Mouse (Mus musculus): Measurements from ENCODE around the gene Tbx19. TPM values are rescaled to one million over a fixed set of nuclear protein-coding genes. Genes with fewer than 3 reads are reported as not detected.

Tbx19 gene
- polyA plus RNA-seq, 1 experiment from 2014 or later: not detected

DNA sequence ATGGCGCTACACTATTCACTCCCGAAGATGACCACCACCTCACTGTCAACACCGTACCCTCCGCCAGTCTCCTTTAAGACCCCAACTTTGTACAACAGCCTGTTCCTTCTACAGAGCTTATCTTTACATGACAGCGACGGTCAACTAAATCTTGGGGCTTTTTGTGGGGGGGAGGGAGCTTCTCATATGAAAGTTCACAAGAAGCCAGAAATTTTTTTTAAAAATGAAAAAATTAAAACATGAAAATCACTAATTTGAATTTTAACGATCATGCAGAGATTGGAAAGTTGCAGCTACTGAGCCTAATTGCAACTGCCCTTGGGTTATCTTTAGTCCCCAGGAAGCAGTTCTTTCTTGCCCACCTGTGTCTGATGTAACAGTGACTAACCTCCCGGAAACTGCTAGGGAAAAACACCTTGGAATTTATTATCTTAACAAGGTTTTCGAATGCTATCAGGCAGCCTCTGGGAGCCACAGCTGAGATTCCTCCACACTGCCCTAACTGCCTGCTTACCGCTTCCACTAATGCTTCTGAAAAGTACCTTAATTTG is 32.2 kb upstream of the Tbx19 start:
- H3K9ac ChIP-seq: peak overlapping the region; percentile 77; the same call in 1 of the 2 replicates

DNA sequence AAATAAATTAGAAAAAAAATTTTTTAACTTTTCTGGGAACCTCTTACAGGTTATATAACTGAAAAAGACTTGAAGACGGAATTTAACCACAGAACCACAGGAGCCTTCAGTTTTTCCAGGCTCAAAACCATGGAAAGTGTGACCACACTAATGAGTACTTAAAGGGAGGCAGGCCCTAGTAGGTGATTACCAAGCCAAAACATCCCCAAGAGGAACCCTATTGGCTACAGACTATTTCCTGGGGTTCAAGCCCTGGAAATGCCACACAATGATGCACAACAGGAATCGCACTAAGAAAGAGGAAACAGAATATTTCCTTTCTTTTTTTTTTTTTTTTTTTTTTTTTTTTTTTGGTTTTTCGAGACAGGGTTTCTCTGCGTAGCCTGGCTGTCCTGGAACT is 31.5 kb upstream of the Tbx19 start:
- Histone ChIP-seq H3K9ac (no peak overlapping the region), H3K27ac (no peak overlapping the region), H3K27me3 (no peaks in the 10 kb centered on the region), H3K4me1 (peaks cover 27% of the 10 kb centered on the region), H3K4me2 (replicated peaks) (peak overlapping the region; percentile 82), H3K36me3 (peaks cover 4% of the 10 kb centered on the region; the same call in 1 of the 2 replicates), H3K4me3 (no peak overlapping the region), H3K9me3 (no peaks in the 10 kb centered on the region)
- 71% methylated on average over 4 of the region's 4 CpGs for WGBS
- no peak for ATAC-seq (ENCODE audit: low FRiP score, low read depth)

More for the DNA sequence above, 32.2 kb upstream of the Tbx19 start:
- Histone ChIP-seq H3K36me3 (no peaks in the 10 kb centered on the region), H3K27ac (no peak overlapping the region), H3K4me3 (peak overlapping the region; percentile 78), H3K9me3 (no peaks in the 10 kb centered on the region), H3K4me2 (replicated peaks) (peak overlapping the region; percentile 82), H3K27me3 (no peaks in the 10 kb centered on the region), H3K4me1 (peaks cover 27% of the 10 kb centered on the region)
- ATAC-seq (ENCODE audit: low FRiP score, low read depth): no peak
- WGBS: 66% methylated on average over 10 of the region's 10 CpGs

DNA sequence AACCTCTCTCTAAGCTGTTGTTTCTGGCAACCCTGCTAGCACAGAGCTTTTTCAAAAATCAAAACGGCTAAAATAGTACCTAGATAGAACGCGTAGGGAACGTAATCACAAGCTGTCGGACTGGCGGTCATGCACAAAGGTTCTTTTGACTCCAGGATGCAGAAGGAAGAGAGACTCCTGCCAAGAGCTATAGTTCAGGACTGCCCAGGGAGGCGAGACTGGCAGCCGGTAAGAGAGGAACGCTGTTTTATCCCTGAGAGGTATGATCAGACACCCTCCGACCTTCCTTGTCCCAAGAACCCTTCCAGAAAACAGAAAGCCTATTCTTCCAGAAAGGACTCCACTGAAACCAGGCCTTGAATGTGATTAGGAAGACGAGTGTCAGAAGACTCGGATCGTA is 31.0 kb upstream of the Tbx19 start:
- Histone ChIP-seq H3K4me2 (replicated peaks) (peak overlapping the region; percentile 7), H3K4me1 (peaks cover 27% of the 10 kb centered on the region), H3K4me3 (no peak overlapping the region), H3K36me3 (peaks cover 8% of the 10 kb centered on the region; the same call in 1 of the 2 replicates), H3K9me3 (no peaks in the 10 kb centered on the region), H3K27ac (peak overlapping the region; percentile 61; the same call in 1 of the 2 replicates), H3K27me3 (no peaks in the 10 kb centered on the region), H3K9ac (no peak overlapping the region)
- ATAC-seq (ENCODE audit: low FRiP score, low read depth): no peak
- WGBS: 77% methylated on average over 13 of the region's 13 CpGs

DNA sequence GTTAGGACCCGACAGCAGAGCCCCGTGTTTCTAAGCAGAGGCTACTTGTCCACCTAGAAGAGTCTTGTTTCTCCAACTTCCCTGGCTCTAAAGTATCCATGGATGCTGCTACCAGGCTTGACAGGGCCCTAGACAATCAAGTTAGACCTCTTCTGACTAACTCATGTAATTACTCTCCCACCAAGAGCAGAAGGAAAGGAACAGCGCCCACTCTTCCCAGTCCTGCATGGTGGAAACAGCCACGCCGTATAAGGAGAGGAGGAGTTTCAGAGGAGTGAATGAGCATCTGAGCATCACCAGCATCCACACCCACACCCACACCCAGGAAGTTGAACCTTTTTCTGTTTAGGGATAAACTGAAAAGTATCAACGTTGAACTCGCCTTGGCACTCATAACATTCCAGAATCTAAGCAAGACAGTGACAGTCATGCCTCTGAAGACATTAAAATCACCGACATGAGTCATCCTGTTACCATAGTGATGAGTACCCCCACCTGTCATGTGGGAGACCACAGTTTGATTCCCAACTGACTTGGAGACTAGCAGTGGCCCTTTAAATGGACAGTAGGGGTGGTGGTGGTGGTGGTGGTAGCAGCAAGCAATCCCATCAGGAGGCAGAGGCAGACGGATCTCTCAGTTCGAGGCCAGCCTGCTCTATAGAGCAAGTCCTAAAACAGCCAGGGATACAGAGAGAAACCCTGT is 30.1 kb upstream of the Tbx19 start:
- H3K9ac ChIP-seq: no peak overlapping the region
- no peak overlapping the region for H3K4me3 ChIP-seq
- H3K27ac ChIP-seq: peak overlapping the region; percentile 61; the same call in 1 of the 2 replicates
- H3K4me1 ChIP-seq: peaks cover 27% of the 10 kb centered on the region
- 90% methylated on average over 10 of the region's 10 CpGs for WGBS
- no peaks in the 10 kb centered on the region for H3K27me3 ChIP-seq
- no peak overlapping the region for H3K4me2 ChIP-seq (replicated peaks)
- no peak for ATAC-seq (ENCODE audit: low FRiP score, low read depth)
- H3K36me3 ChIP-seq: peaks cover 11% of the 10 kb centered on the region; the same call in 1 of the 2 replicates
- no peaks in the 10 kb centered on the region for H3K9me3 ChIP-seq

DNA sequence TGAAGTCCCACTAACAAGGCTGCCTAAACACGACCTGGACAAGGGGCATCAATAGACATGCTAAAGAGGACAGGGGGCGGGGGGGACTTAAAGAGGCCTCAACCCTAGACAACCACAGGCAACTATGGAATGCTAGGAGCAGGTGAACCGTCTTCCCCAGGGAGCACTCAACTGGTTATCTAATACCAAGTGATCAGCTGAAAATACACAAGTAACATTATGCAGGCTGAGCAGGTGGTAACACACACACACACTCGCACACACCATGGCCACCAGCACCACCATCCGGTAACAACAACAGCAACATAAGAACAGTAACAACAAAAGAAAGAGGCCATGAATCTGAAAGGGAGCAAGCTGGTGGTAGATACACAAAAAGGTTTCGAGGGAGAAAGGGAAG is 29.5 kb upstream of the Tbx19 start:
- no peaks in the 10 kb centered on the region for H3K9me3 ChIP-seq
- peaks cover 21% of the 10 kb centered on the region for H3K4me1 ChIP-seq
- no peak overlapping the region for H3K4me3 ChIP-seq
- 83% methylated on average over 6 of the region's 6 CpGs for whole genome bisulfite sequencing
- no peaks in the 10 kb centered on the region for H3K27me3 ChIP-seq
- no peak overlapping the region for H3K9ac ChIP-seq
- H3K36me3 ChIP-seq: peaks cover 11% of the 10 kb centered on the region; the same call in 1 of the 2 replicates
- H3K4me2 ChIP-seq (replicated peaks): no peak overlapping the region
- no peak overlapping the region for H3K27ac ChIP-seq
- no peak for ATAC-seq (ENCODE audit: low FRiP score, low read depth)

DNA sequence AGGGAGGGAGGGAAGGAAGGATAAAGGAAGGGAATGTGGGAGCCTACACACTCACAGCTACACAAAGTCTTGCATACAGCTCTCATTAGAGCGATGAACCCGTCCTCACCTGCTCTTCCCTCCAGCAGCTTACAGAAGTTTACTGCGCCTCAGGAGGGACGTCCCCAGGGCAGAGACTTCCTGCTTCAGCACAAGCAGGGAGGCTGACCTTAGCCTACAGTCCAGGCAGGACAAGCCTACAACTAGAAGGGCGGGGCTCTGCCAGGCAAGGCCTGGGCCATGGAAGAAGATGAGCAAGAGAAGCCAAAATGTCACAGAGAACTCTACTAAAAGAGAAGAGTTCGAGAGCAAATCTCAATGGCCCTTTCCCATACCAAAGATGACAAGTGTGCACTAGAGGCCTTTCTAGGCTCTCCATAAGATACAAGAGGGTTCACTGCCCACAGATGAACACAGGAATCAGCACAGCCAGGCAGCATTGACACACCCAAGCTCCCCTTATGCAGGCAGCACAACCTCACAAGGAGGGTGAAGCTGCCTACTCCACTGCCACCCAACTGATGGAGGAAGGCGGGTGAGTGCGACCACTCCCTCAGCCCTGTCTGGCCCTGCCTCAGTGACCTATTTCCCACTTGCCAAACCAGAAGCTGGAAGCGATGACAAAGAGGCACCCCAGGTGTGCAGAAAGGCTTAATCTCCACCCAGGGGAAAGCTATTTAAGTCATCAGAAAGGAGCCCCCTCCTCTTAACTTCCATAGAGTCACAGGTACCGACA is 28.4 kb upstream of the Tbx19 start:
- no peak for ATAC-seq (ENCODE audit: low FRiP score, low read depth)
- peaks cover 20% of the 10 kb centered on the region for H3K36me3 ChIP-seq
- H3K4me2 ChIP-seq (replicated peaks): no peak overlapping the region
- H3K4me3 ChIP-seq: no peak overlapping the region
- no peak overlapping the region for H3K9ac ChIP-seq
- no peak overlapping the region for H3K27ac ChIP-seq
- H3K4me1 ChIP-seq: peaks cover 15% of the 10 kb centered on the region
- H3K9me3 ChIP-seq: no peaks in the 10 kb centered on the region
- H3K27me3 ChIP-seq: no peaks in the 10 kb centered on the region
- WGBS: 72% methylated on average over 10 of the region's 10 CpGs

DNA sequence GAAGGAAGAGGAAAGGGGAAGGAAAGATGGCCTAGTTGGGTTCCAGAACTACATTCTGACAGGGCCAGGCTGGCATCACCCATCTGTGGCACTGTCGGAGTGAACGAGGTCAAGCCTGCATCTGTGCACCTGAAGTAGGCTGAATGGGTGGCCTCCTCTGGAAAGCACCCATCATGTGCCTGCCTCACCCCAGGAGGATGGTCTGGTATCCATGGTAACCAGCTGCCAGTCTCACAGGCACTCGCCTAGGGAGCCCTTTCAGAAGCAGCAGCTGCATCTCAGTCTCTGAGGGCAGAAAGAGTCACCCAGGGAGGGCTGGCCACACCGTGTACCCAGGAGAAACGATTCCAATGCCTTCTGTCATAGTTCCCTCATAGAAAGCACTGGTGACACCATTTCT is 26.8 kb upstream of the Tbx19 start:
- Histone ChIP-seq H3K9ac (no peak overlapping the region), H3K9me3 (no peaks in the 10 kb centered on the region), H3K4me3 (no peak overlapping the region), H3K27me3 (no peaks in the 10 kb centered on the region), H3K36me3 (peaks cover 32% of the 10 kb centered on the region), H3K4me2 (replicated peaks) (no peak overlapping the region), H3K4me1 (0 out of 2 replicates have a peak, but pooled peaks cover 4% of the 10 kb centered on the region), H3K27ac (no peak overlapping the region)
- WGBS: 60% methylated on average over 5 of the region's 5 CpGs
- ATAC-seq (ENCODE audit: low FRiP score, low read depth): no peak

DNA sequence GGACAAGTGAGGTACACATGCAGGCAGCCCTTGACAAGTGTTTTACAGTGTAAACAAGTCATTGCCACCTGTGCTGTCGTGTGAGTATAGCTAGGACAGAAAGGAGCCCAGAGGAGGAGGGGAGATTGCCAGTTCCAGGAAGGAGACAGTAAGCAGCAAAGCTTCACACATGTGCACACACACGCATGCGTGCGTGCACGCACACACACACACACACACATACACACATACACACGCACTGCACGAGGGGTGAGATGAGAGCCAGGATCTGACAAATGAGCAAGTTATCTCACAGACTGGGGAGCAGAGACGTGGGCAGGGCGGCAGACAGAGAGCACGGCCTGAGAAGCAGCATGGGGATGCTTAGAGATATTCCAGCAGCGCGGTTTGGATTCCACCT is 25.9 kb upstream of the Tbx19 start:
- no peak for ATAC-seq (ENCODE audit: low FRiP score, low read depth)
- 0 out of 2 replicates have a peak, but pooled peaks cover 4% of the 10 kb centered on the region for H3K4me1 ChIP-seq
- no peaks in the 10 kb centered on the region for H3K27me3 ChIP-seq
- H3K4me2 ChIP-seq (replicated peaks): no peak overlapping the region
- H3K27ac ChIP-seq: no peak overlapping the region
- no peak overlapping the region for H3K4me3 ChIP-seq
- peaks cover 39% of the 10 kb centered on the region for H3K36me3 ChIP-seq
- H3K9ac ChIP-seq: no peak overlapping the region
- H3K9me3 ChIP-seq: no peaks in the 10 kb centered on the region
- 89% methylated on average over 12 of the region's 12 CpGs for WGBS

DNA sequence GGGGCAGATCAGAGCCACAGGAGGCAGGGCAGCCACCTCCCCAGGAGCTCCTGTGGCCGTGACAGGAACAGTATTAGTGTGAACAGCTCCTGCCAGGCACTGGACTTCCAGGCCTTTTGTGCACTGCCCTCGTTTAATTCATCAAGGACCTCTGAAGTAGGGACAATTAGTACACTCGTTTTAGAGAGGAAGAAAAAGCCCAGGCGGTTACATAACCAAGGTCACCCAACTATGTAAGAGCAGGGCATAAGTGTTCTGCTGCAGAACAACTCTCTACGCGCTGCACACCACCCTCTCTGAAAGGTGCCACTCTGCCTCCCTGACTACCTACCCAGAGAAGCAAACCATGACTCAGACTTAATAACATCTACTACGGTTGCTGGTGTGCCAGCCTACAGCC is 24.5 kb upstream of the Tbx19 start:
- Histone ChIP-seq H3K9ac (no peak overlapping the region), H3K4me2 (replicated peaks) (no peak overlapping the region), H3K36me3 (peaks cover 42% of the 10 kb centered on the region), H3K4me3 (no peak overlapping the region), H3K27me3 (no peaks in the 10 kb centered on the region), H3K9me3 (no peaks in the 10 kb centered on the region), H3K27ac (no peak overlapping the region), H3K4me1 (0 out of 2 replicates have a peak, but pooled peaks cover 6% of the 10 kb centered on the region)
- no peak for ATAC-seq (ENCODE audit: low FRiP score, low read depth)
- WGBS: 68% methylated on average over 7 of the region's 7 CpGs

DNA sequence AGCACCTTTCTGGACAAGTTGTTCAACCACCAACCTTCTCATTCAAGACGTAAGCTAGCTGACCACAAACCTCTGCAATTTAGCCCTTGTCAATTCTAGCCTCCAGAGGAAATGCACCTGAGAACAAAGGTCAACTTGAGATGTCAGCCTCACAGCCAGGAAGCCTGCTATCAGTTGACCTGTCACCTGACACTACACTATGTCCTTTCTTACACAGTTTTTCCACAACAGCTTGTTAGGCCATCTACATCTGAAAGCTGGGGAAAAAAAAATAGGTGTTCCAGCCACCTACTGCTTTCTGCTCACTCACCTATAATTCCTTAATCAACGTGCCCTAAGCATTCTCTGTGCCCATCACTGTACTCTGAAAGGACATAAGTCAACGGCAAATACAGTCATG is 23.6 kb upstream of the Tbx19 start:
- H3K27ac ChIP-seq: no peak overlapping the region
- peaks cover 43% of the 10 kb centered on the region for H3K36me3 ChIP-seq
- no peak overlapping the region for H3K4me2 ChIP-seq (replicated peaks)
- no peak overlapping the region for H3K4me3 ChIP-seq
- H3K9me3 ChIP-seq: no peaks in the 10 kb centered on the region
- H3K9ac ChIP-seq: no peak overlapping the region
- WGBS: 83% methylated on average over 3 of the region's 3 CpGs
- H3K4me1 ChIP-seq: 0 out of 2 replicates have a peak, but pooled peaks cover 6% of the 10 kb centered on the region
- no peaks in the 10 kb centered on the region for H3K27me3 ChIP-seq
- ATAC-seq (ENCODE audit: low FRiP score, low read depth): no peak

DNA sequence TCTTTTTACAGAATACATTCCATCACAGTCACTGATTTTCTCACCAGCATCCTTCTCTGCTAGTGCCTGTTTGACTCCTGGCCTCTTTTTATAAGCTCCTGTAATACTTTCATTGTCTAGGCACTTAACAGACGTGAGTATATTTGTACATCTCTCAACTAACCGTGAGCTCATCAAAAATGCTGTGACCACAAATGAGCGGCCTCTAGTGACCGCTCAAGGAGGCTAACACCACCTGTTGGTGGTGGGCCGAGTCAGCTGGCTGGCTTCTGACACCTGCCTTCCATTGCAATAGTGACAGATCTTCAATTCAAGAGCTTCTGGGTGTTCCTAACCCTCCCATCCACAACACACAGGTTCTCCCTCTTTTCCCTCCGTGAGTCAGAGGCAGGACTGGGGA is 22.8 kb upstream of the Tbx19 start:
- Histone ChIP-seq H3K9me3 (no peaks in the 10 kb centered on the region), H3K9ac (no peak overlapping the region), H3K36me3 (peaks cover 51% of the 10 kb centered on the region), H3K27ac (no peak overlapping the region), H3K27me3 (no peaks in the 10 kb centered on the region), H3K4me2 (replicated peaks) (no peak overlapping the region), H3K4me3 (no peak overlapping the region), H3K4me1 (0 out of 2 replicates have a peak, but pooled peaks cover 3% of the 10 kb centered on the region)
- WGBS: 72% methylated on average over 6 of the region's 6 CpGs
- no peak for ATAC-seq (ENCODE audit: low FRiP score, low read depth)

DNA sequence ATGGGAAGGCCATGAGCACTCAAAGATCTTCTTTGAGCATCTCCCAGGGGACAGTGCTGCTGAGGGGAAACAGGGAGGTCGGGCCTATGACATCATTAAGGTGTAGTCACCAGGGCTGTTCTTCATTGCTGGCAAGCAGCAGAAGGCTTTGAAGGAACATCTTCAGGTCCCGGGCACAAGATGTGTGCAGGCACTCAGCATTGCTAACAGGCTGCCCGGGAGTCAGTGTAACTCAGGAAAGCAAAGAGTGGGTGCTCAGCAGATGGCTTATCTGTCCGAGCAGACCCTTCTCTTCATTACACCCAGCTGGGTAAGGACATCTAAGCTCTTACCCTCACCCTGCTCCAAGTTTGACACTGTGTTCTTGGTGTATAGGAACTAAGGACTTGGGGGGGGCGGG is 18.7 kb upstream of the Tbx19 start:
- WGBS: 87% methylated on average over 5 of the region's 5 CpGs
- Histone ChIP-seq H3K27ac (no peak overlapping the region), H3K4me1 (0 out of 2 replicates have a peak, but pooled peaks cover 3% of the 10 kb centered on the region), H3K36me3 (peaks cover 51% of the 10 kb centered on the region), H3K4me3 (no peak overlapping the region), H3K4me2 (replicated peaks) (no peak overlapping the region), H3K9me3 (no peaks in the 10 kb centered on the region), H3K27me3 (no peaks in the 10 kb centered on the region), H3K9ac (no peak overlapping the region)
- no peak for ATAC-seq (ENCODE audit: low FRiP score, low read depth)

Data from limb, embryonic 13.5 days (tissue).